Mouse (Mus musculus): ENCODE results near the gene Dpm1. TPM values are rescaled to one million over a fixed set of nuclear protein-coding genes. Genes with fewer than 3 reads are reported as not detected.

The Dpm1 gene
- total RNA-seq, 2 experiments from 2014 or later: 54.1 to 54.9 TPM

DNA sequence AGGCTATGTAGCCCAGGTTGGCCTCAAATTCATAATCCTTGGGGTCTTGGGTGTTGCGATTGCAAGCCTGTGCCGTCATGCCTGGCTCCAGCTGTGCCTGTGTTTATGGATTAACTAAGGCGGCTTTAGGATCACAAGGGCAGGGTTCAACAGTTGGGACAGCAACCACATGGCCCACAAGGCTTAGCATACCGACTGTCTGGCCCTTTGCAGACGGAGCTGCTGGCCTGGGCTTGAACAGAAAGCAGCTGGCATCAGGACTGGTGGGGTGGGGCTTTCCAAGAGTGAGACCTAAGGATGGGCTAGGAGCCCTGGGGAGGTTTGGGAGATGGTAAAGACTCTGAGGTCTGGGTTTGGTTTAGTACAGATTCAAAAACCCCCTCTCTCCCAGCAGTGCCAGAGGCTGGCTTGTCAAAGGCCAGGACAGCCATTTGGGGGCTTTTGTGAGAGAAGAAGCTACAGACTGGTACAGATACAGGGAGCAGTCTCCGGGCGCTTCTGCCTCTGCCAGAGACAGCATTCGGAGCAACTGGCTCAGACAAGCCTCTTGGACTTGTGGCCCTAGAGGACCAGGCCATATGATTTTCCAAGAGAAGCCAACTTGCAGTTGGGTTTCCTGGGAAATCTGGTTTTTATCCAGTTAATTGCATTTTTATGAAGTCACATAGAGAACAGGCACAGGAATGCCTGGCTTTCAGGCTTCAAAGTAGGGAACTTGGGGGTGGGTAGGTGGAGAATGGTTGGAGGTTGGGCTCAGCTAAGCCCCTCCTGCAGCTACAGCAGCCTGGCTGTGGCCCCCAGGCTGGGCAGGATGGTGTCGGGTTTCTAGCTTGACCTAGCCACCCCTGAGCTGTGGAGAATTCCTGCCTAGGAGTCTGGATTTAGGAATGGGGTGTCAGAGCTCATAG is 61.2 kb downstream of the Dpm1 start:
- no peak for ATAC-seq (replicated peaks; ENCODE audit: poor library complexity, severe bottlenecking)

DNA sequence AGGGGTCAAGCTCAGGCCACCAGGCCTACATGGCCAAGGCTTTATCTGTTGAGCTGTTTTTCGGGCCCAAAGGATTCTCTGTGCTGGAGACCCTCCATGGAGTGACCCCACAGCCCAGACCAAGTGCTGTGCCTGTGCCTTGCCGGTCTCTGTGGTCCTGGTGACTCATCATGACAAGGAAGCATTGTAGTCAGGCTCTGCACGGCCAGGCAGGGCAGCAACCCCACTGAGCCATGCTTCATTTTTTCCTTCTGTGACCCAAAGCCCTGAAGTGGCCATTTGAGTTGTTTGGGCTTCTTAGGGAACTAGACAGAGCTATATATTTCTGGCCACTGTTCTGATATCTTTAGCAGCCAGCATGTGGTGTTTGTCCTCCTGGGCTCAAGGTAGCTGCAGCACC is 62.6 kb downstream of the Dpm1 start:
- no peak for ATAC-seq (replicated peaks; ENCODE audit: poor library complexity, severe bottlenecking)

DNA sequence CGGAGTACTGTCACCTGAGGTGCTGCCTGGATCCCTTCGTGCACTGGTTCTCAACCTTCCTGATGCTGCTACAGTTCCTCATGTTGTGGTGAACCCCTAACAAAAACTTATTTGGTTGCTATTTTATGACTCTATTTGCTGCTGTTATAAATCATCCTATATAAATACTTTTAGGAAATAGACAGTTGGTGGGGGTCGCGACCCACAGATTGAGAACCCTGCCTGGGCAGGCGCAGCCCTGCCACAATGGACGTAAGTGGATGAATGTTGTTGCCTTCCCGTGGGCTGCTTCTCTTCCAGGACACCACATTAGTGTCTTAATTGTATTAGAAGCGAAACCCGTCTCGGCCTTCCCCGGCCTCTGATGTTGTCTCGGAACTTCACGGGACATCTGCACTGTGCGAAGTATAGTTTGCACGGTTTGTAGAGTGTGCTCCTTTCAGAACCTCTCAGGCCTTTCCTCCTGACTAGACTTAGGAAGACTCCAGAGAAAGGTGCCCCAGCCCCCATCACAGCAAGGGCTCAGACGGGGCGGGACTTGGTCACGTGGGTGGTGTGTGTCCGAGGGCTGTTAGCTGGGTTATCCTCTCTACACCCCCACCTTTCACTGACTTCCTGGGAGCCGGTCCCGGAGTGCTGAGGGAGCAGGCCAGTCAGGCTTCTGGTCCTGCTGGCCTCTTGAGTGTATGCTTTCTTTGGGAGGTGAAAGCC is 63.5 kb downstream of the Dpm1 start:
- ATAC-seq (replicated peaks; ENCODE audit: poor library complexity, severe bottlenecking): no peak

DNA sequence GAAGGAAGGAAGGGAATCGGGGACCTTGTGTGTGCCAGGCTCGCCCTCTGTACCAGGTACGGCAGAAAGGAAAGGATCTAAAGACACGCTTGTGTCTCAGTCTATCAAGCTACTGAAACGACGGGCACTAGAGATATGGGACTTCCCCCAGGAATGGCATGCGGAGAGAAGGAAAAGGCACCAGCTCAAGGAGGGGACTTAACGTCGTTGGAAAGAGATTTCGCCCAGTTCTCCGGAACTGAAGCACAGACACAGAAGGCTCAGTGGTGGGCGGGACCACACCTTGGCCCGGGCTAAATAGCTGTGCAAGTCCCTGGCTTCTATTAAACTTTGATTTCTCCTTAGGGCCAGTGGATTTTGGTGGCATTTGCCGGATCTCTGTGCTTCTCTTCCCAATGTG is 68.4 kb downstream of the Dpm1 start:
- no peak for ATAC-seq (replicated peaks; ENCODE audit: poor library complexity, severe bottlenecking)

DNA sequence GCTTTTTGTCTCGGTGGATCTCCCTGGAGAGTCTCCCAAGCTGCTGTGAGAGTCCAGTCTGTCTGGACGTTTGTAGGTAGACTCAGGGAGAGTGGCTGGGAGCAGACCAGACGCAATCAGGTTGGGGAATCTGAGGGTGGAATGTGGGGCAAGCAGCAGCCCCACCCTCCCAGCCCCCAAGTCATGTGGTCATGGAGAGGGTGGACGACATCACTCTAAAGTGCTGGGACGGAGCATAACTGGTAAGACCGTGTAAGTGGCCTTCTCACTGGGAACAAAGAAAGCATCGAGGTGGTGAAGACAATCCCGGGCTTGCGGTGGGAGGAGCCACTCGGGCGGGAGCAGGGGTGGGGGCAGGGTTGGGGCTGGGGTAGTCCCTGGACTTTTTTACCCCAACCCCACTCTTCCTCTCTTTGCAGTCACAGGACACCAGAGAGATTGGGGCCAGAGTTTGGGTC is 68.8 kb downstream of the Dpm1 start:
- ATAC-seq (replicated peaks; ENCODE audit: poor library complexity, severe bottlenecking): no peak

DNA sequence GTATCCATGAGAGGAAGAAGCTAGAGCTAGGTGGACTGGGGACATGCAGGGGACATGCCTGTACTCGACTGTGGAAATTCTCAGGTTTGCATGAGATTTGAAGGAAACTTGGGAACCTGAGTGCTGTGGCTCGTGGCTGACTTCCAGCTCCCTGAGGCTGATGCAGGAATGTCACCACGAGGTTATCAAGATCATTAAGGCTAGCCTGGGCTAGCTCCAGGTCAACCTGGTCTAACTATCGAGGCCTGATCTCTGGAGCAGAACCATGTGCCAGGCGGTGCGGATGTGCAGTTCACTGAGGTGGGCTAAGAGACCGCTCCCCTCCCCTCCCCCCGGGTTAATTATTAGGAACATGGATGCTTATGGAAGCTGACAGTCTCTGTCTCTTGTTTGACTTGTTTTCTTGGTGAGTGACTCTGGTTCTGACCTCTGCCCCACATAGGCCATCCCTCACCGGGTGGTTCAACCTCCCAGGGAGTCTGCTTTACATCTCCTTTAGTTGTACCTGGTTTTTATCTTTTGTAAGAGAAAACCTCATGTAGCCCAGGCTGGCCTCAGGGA is 69.9 kb downstream of the Dpm1 start:
- ATAC-seq (replicated peaks; ENCODE audit: poor library complexity, severe bottlenecking): no peak

Other genes starting within 250 kb of the Dpm1 start
- gene Ripor3, start 220.0 kb downstream of the Dpm1 start, total RNA-seq (2014; fragmentation: Nextera tagmentation): not detected in 2 replicates
- not detected in 2 replicates for gene Ripor3, start 220.0 kb downstream of the Dpm1 start, total RNA-seq (2017)
- gene Pard6b, start 149.6 kb downstream of the Dpm1 start, total RNA-seq (2014; fragmentation: Nextera tagmentation): 0.58 TPM in 1 of 2 replicates, not detected in the other
- 0.04 and 0.21 TPM in 2 replicates for gene Pard6b, start 149.6 kb downstream of the Dpm1 start, total RNA-seq (2017)
- gene Adnp, start 23.5 kb downstream of the Dpm1 start, total RNA-seq (2014; fragmentation: Nextera tagmentation): 28.7 and 36.3 TPM in 2 replicates
- gene Adnp, start 23.5 kb downstream of the Dpm1 start, total RNA-seq (2017): 0.95 and 4.7 TPM in 2 replicates
- 36.9 and 50.4 TPM in 2 replicates for gene Gm20716, start 227 bp downstream of the Dpm1 start, total RNA-seq (2014; fragmentation: Nextera tagmentation)
- gene Gm20716, start 227 bp downstream of the Dpm1 start, total RNA-seq (2017): 38.6 and 39.8 TPM in 2 replicates
- 4.1 and 6.0 TPM in 2 replicates for gene Mocs3, start within 50 bp of the Dpm1 start, total RNA-seq (2014; fragmentation: Nextera tagmentation)
- gene Mocs3, start within 50 bp of the Dpm1 start, total RNA-seq (2017): 3.2 and 3.7 TPM in 2 replicates
- 3.4 and 4.9 TPM in 2 replicates for gene Kcng1, start 51.1 kb upstream of the Dpm1 start, total RNA-seq (2014; fragmentation: Nextera tagmentation)
- gene Kcng1, start 51.1 kb upstream of the Dpm1 start, total RNA-seq (2017): 0.04 and 0.57 TPM in 2 replicates